Mouse (Mus musculus) heart, embryonic 14.5 days (tissue): ENCODE measurements at regions not wholly inside any gene's neighbourhood (a gene's known extent, or its start where the extent isn't known, plus 50 kb on each side); places are given as distances from the start of the nearest gene placed in this dataset.

Experiments
- ATAC-seq: fragments of 200-750 bp; cut with Nextera tagmentation; 2 replicates; pipeline ENCODE4 v1.8.0; 2017; ENCODE audit warnings: low read depth, moderate TSS enrichment; ENCODE audit not compliant: insufficient number of reproducible peaks, insufficient read depth, low FRiP score
- H3K27ac ChIP-seq, 2 experiments: fragments of 200-500 bp in 1 of 2; fragments of 300-500 bp in 1 of 2; sonication (generic) in 1 of 2; replicated peaks in 1 of 2; 2 replicates each; pipeline ENCODE4 v1.5.1; 2012 to 2014; ENCODE audit warnings: low read depth in 2 of 2, low read length in 2 of 2, control low read depth in 1 of 2, mild to moderate bottlenecking in 1 of 2, mixed read lengths in 1 of 2; ENCODE audit not compliant: control insufficient read depth in 1 of 2, insufficient read depth in 1 of 2
- H3K27me3 ChIP-seq: fragments of 300-500 bp; sonication (generic); 2 replicates; pipeline ENCODE4 v1.6.1; 2014; ENCODE audit warnings: mild to moderate bottlenecking, low read length, control low read depth; ENCODE audit not compliant: control insufficient read depth, insufficient read depth
- H3K36me3 ChIP-seq: fragments of 300-500 bp; sonication (generic); 2 replicates; pipeline ENCODE4 v1.6.1; 2014; ENCODE audit warnings: mild to moderate bottlenecking, control low read depth, low read length, mixed read lengths; ENCODE audit not compliant: control insufficient read depth, insufficient read depth
- H3K4me1 ChIP-seq, 2 experiments: fragments of 200-500 bp in 1 of 2; fragments of 300-500 bp in 1 of 2; sonication (generic) in 1 of 2; 2 replicates each; pipeline ENCODE4 v1.6.1; 2012 to 2014; ENCODE audit warnings: low read length in 2 of 2, control low read depth in 1 of 2, mixed read lengths in 1 of 2; ENCODE audit not compliant: control insufficient read depth in 2 of 2, insufficient read depth in 2 of 2
- H3K4me2 ChIP-seq: fragments of 300-500 bp; sonication (generic); 2 replicates; pipeline ENCODE4 v1.6.1; 2014; ENCODE audit warnings: mild to moderate bottlenecking, low read length
- H3K4me3 ChIP-seq, 2 experiments: fragments of 200-500 bp in 1 of 2; fragments of 300-500 bp in 1 of 2; sonication (generic) in 1 of 2; 2 replicates each; pipeline ENCODE4 v1.5.1; 2012 to 2014; ENCODE audit warnings: low read length in 2 of 2, mild to moderate bottlenecking in 2 of 2, control low read depth in 1 of 2, low read depth in 1 of 2, moderate library complexity in 1 of 2; ENCODE audit not compliant: control insufficient read depth in 1 of 2, insufficient read depth in 1 of 2
- H3K9ac ChIP-seq: fragments of 300-500 bp; sonication (generic); 2 replicates; pipeline ENCODE4 v1.6.1; 2014; ENCODE audit warnings: mild to moderate bottlenecking, low read length
- H3K9me3 ChIP-seq: fragments of 300-500 bp; sonication (generic); 2 replicates; pipeline ENCODE4 v1.6.1; 2016; ENCODE audit warnings: low read length, control low read depth; ENCODE audit not compliant: control insufficient read depth
- WGBS: fragments of 180-500 bp; shearing (Covaris S2); extraction: QIAGEN DNeasy Blood & Tissue Kit; methylation state at CpG from one replicate; pipeline ENCODE4 v1.1.7; 2014; 5-methylcytosine and 5-hydroxymethylcytosine counted together

- 61% methylated on average over 7 of the region's 7 CpGs for WGBS
- H3K4me3 ChIP-seq: no peak overlapping the region
- H3K36me3 ChIP-seq: no peaks in the 10 kb centered on the region
- H3K27ac ChIP-seq: no peak overlapping the region
- H3K9ac ChIP-seq: no peak overlapping the region
- no peak overlapping the region for H3K4me2 ChIP-seq
- H3K9me3 ChIP-seq: no peaks in the 10 kb centered on the region
- ATAC-seq: no peak
- peaks cover 0 to 4% of the 10 kb centered on the region in 2 experiments; a peak in 1 of 4 replicates for H3K4me1 ChIP-seq
- no peaks in the 10 kb centered on the region for H3K27me3 ChIP-seq
Observed at GRCm38 (mm10) chr3:58002792-58003574, 155.1 kb upstream of the Pfn2 start.

GRCm38 (mm10) chr3:58024750-58025392 is 177.0 kb upstream of the Pfn2 start:
- Histone ChIP-seq H3K27ac (no peak overlapping the region), H3K4me3 (no peak overlapping the region), H3K4me2 (no peak overlapping the region), H3K36me3 (no peaks in the 10 kb centered on the region), H3K9ac (no peak overlapping the region), H3K27me3 (no peaks in the 10 kb centered on the region), H3K4me1 (peaks cover 5 to 11% of the 10 kb centered on the region in 2 experiments), H3K9me3 (no peaks in the 10 kb centered on the region)
- WGBS: 83% methylated on average over 3 of the region's 3 CpGs
- no peak for ATAC-seq

GRCm38 (mm10) chr3:58049618-58050017 is 201.7 kb upstream of the Pfn2 start:
- Histone ChIP-seq H3K4me3 (no peak overlapping the region), H3K27ac (no peak overlapping the region), H3K4me1 (0 out of 4 replicates have a peak, but pooled peaks cover 0 to 2% of the 10 kb centered on the region in 2 experiments), H3K4me2 (no peak overlapping the region), H3K9me3 (no peaks in the 10 kb centered on the region), H3K9ac (no peak overlapping the region), H3K27me3 (no peaks in the 10 kb centered on the region), H3K36me3 (no peaks in the 10 kb centered on the region)
- WGBS: 93% methylated on average over 1 of the region's 1 CpGs
- no peak for ATAC-seq

GRCm38 (mm10) chr3:58054726-58055125 is 206.8 kb upstream of the Pfn2 start:
- no peak overlapping the region for H3K27ac ChIP-seq
- H3K36me3 ChIP-seq: no peaks in the 10 kb centered on the region
- no peaks in the 10 kb centered on the region for H3K9me3 ChIP-seq
- peaks cover 3 to 6% of the 10 kb centered on the region in 2 experiments; a peak in 3 of 4 replicates for H3K4me1 ChIP-seq
- no peaks in the 10 kb centered on the region for H3K27me3 ChIP-seq
- H3K4me3 ChIP-seq: no peak overlapping the region
- ATAC-seq: no peak
- no peak overlapping the region for H3K4me2 ChIP-seq
- 56% methylated on average over 7 of the region's 7 CpGs for WGBS
- H3K9ac ChIP-seq: no peak overlapping the region

- no peak overlapping the region for H3K4me3 ChIP-seq
- ATAC-seq: no peak
- no peak overlapping the region for H3K27ac ChIP-seq
- peaks cover 3 to 6% of the 10 kb centered on the region in 2 experiments; a peak in 3 of 4 replicates for H3K4me1 ChIP-seq
- no peaks in the 10 kb centered on the region for H3K9me3 ChIP-seq
- no peaks in the 10 kb centered on the region for H3K27me3 ChIP-seq
- WGBS: 77% methylated on average over 4 of the region's 4 CpGs
- no peaks in the 10 kb centered on the region for H3K36me3 ChIP-seq
- H3K9ac ChIP-seq: no peak overlapping the region
- no peak overlapping the region for H3K4me2 ChIP-seq
Observed at GRCm38 (mm10) chr3:58055181-58055580, 207.3 kb upstream of the Pfn2 start.

GRCm38 (mm10) chr3:58056191-58057063 is 208.5 kb upstream of the Pfn2 start:
- H3K4me1 ChIP-seq: peaks cover 3 to 6% of the 10 kb centered on the region in 2 experiments; a peak in 3 of 4 replicates
- peak overlapping the region; percentile 23; the same call in 1 of the 2 replicates for H3K4me2 ChIP-seq
- H3K9me3 ChIP-seq: no peaks in the 10 kb centered on the region
- no peak overlapping the region for H3K9ac ChIP-seq
- H3K27me3 ChIP-seq: no peaks in the 10 kb centered on the region
- H3K4me3 ChIP-seq: no peak overlapping the region
- no peak for ATAC-seq
- H3K27ac ChIP-seq: no peak overlapping the region
- WGBS: 41% methylated on average over 10 of the region's 10 CpGs
- no peaks in the 10 kb centered on the region for H3K36me3 ChIP-seq

- H3K36me3 ChIP-seq: no peaks in the 10 kb centered on the region
Observed at GRCm38 (mm10) chr3:58057064-58057396, 209.2 kb upstream of the Pfn2 start.

More at GRCm38 (mm10) chr3:58057064-58057396, 209.2 kb upstream of the Pfn2 start:
- Histone ChIP-seq H3K4me1 (peaks cover 3 to 6% of the 10 kb centered on the region in 2 experiments; a peak in 3 of 4 replicates), H3K4me2 (peak overlapping the region; percentile 23; the same call in 1 of the 2 replicates), H3K27ac (no peak overlapping the region), H3K4me3 (no peak overlapping the region), H3K9me3 (no peaks in the 10 kb centered on the region), H3K27me3 (no peaks in the 10 kb centered on the region), H3K9ac (no peak overlapping the region)
- ATAC-seq: no peak
- WGBS: 67% methylated on average over 2 of the region's 2 CpGs
